Mouse (Mus musculus): ENCODE results near the gene Tex35. TPM values are rescaled to one million over a fixed set of nuclear protein-coding genes. Genes with fewer than 3 reads are reported as not detected.

Gene Tex35
- polyA plus RNA-seq, 1 experiment from 2014 or later = not detected

DNA sequence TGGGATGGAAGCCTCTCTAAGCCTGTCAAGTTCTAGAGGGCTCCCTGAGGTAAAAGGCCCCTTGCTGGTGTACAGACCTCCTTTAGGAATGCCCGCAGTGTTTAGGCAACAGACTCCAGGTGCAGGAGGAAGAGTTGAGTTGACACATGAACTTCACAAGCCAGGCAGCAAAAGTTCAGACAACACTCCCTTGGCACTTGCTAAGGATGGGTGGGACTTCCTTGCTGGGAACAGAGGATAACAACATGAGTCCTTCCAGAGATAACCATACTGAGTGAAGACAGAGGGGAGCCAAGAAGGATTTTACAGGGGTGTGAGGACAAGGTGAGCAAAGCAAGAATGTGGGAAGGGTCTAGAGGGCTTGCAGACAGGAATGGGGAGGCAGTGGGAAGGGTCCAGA lies 15.9 kb downstream of the Tex35 start:
- DNase-seq (ENCODE audit: low spot score) = no peak
- 88% methylated on average over 1 of the region's 1 CpGs for WGBS

DNA sequence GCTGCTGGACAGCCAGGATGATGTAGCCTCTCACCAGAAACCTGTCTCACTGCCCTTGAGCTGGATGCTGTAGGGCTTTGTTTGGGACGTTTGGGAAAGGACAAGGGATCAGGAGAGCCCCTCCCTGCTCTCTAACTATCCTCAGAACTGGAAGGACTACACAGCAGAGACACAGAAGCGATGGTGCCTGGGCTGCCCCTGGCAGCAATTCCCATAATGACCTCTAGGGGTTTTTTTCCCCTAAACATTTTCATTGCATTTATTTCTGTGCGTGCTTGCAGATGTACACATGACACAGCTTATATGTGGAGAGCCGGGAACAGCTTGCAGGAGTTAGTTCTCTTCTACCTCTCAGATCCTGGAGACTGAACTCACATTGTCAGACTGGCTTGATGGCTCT lies 16.3 kb downstream of the Tex35 start:
- no peak overlapping the region for H3K9ac ChIP-seq (replicated peaks; ENCODE audit: low read length)
- DNase-seq (ENCODE audit: low spot score) = no peak
- no peaks in the 10 kb centered on the region for H3K27me3 ChIP-seq (ENCODE audit: control insufficient read depth, insufficient read depth, low read length)
- no peak overlapping the region for H3K4me2 ChIP-seq (ENCODE audit: low read depth, low read length)
- no peak overlapping the region for H3K27ac ChIP-seq (replicated peaks; ENCODE audit: low read depth, low read length)
- WGBS = 57% methylated on average over 4 of the region's 4 CpGs
- no peaks in the 10 kb centered on the region for H3K4me1 ChIP-seq (ENCODE audit: control insufficient read depth, insufficient read depth, low read length)
- ATAC-seq (replicated peaks; ENCODE audit: insufficient number of reproducible peaks, low FRiP score, low TSS enrichment, low read depth) = no peak
- no peaks in the 10 kb centered on the region for H3K9me3 ChIP-seq (replicated peaks; ENCODE audit: control insufficient read depth, low read length)
- H3K36me3 ChIP-seq (replicated peaks; ENCODE audit: control insufficient read depth, insufficient read depth, low read depth, low read length) = no peaks in the 10 kb centered on the region
- H3K4me3 ChIP-seq (ENCODE audit: low read depth, low read length) = no peak overlapping the region

More for the DNA sequence above, 15.9 kb downstream of the Tex35 start:
- H3K4me2 ChIP-seq (ENCODE audit: low read depth, low read length) = no peak overlapping the region
- no peaks in the 10 kb centered on the region for H3K27me3 ChIP-seq (ENCODE audit: control insufficient read depth, insufficient read depth, low read length)
- no peaks in the 10 kb centered on the region for H3K9me3 ChIP-seq (replicated peaks; ENCODE audit: control insufficient read depth, low read length)
- H3K27ac ChIP-seq (replicated peaks; ENCODE audit: low read depth, low read length) = no peak overlapping the region
- ATAC-seq (replicated peaks; ENCODE audit: insufficient number of reproducible peaks, low FRiP score, low TSS enrichment, low read depth) = no peak
- no peaks in the 10 kb centered on the region for H3K36me3 ChIP-seq (replicated peaks; ENCODE audit: control insufficient read depth, insufficient read depth, low read depth, low read length)
- H3K4me1 ChIP-seq (ENCODE audit: control insufficient read depth, insufficient read depth, low read length) = no peaks in the 10 kb centered on the region
- no peak overlapping the region for H3K9ac ChIP-seq (replicated peaks; ENCODE audit: low read length)
- no peak overlapping the region for H3K4me3 ChIP-seq (ENCODE audit: low read depth, low read length)

DNA sequence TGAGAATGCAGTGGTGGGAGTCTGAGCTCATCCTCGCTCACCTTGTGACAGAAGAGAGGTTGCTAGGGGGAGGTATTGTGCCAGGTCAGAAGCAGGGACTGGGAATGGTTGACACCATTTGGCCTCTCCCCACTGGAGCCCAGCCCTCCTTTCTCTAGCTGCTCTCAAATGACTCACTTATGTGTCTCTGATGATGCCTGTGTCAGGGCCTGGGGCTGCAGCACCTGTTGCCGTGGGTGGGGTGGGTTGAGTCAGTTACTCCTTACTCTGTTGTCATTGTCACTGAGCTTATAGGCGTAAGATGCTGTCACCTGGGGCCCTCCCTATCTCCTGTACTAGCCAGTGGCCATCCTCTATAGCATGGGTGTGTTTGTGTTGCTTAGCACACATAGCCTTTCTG lies 17.6 kb downstream of the Tex35 start:
- H3K9ac ChIP-seq (replicated peaks; ENCODE audit: low read length) = no peak overlapping the region
- 71% methylated on average over 3 of the region's 3 CpGs for WGBS

DNA sequence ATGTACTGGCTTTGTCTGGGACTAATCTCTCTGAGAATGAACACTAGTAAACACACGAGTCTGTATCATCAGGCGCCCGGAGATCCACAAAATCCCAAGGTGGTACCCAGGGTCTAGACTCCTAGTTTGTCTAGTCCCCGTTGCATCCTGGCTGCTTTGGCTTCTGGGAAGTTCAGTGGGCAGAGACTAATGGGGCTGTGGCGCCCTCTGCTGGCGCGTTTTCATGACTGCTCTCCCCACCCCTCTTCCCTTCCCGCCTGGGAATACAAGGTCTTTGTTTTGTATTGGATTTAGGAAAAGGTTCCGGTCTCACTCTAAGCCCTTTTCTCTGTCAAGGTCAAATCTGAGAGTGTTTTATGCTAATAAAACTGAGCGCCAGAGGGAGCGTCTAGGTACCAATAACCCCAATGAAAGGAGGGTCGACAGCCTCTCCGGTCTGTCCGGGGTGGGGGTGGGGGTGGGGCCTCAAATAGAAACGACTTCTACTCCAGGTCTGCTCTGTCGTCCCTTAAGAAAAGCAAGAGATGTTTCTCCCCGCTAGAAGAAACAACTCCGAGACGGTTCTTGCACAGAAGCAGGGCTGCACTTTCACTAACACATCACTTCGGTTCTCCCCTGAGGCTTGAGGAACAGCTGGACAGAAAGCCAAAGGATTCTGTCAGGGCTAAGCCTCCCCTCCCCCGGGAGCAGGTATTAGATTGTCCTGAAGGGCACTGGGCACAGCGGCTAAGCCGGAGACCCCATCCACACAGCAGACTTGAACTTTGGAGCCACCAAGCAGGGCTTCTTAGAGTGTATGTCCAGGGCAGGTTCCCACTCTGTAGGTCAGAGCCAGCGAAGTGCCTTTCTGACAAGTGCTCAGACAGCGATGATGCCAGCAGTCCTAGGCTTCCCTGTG lies 22.1 kb downstream of the Tex35 start:
- DNase-seq (ENCODE audit: low spot score) = peak; percentile 87
- 10% methylated on average over 25 of the region's 25 CpGs for WGBS
- peak; percentile 35; the same call in 1 of the 2 replicates for ATAC-seq (replicated peaks; ENCODE audit: insufficient number of reproducible peaks, low FRiP score, low TSS enrichment, low read depth)
- no peaks in the 10 kb centered on the region for H3K9me3 ChIP-seq (replicated peaks; ENCODE audit: control insufficient read depth, low read length)
- H3K9ac ChIP-seq (replicated peaks; ENCODE audit: low read length) = peak overlapping the region; percentile 47
- no peak overlapping the region for H3K27ac ChIP-seq (replicated peaks; ENCODE audit: low read depth, low read length)
- no peaks in the 10 kb centered on the region for H3K4me1 ChIP-seq (ENCODE audit: control insufficient read depth, insufficient read depth, low read length)
- H3K27me3 ChIP-seq (ENCODE audit: control insufficient read depth, insufficient read depth, low read length) = no peaks in the 10 kb centered on the region
- H3K36me3 ChIP-seq (replicated peaks; ENCODE audit: control insufficient read depth, insufficient read depth, low read depth, low read length) = no peaks in the 10 kb centered on the region
- H3K4me3 ChIP-seq (ENCODE audit: low read depth, low read length) = peak overlapping the region; percentile 17; the same call in 1 of the 2 replicates
- H3K4me2 ChIP-seq (ENCODE audit: low read depth, low read length) = peak overlapping the region; percentile 39

More for the DNA sequence above, 17.6 kb downstream of the Tex35 start:
- DNase-seq (ENCODE audit: low spot score) (no peak), ATAC-seq (replicated peaks; ENCODE audit: insufficient number of reproducible peaks, low FRiP score, low TSS enrichment, low read depth) (no peak)
- Histone ChIP-seq H3K4me2 (ENCODE audit: low read depth, low read length) (no peak overlapping the region), H3K9me3 (replicated peaks; ENCODE audit: control insufficient read depth, low read length) (no peaks in the 10 kb centered on the region), H3K4me1 (ENCODE audit: control insufficient read depth, insufficient read depth, low read length) (no peaks in the 10 kb centered on the region), H3K4me3 (ENCODE audit: low read depth, low read length) (no peak overlapping the region), H3K27me3 (ENCODE audit: control insufficient read depth, insufficient read depth, low read length) (no peaks in the 10 kb centered on the region), H3K27ac (replicated peaks; ENCODE audit: low read depth, low read length) (no peak overlapping the region), H3K36me3 (replicated peaks; ENCODE audit: control insufficient read depth, insufficient read depth, low read depth, low read length) (no peaks in the 10 kb centered on the region)

DNA sequence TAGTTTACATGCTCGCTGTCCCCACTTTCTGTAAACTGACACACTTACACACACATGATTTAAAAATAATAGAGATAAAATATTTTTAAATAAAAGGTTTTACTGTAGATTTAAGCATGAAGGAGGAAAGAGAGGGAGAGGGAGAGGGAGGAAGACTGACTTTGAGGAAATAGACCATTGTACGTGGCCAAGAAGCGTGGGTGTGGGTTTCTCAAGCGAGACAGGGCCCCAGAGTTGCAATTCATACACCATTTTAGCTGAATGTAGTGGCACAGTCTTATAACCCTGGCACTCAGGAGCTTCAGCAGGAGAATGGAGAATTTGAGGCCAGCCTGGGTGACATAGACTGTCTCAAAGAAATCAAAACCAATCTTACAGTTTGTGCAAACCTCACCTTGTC lies 25.5 kb downstream of the Tex35 start:
- DNase-seq (ENCODE audit: low spot score) = no peak
- no peak for ATAC-seq (replicated peaks; ENCODE audit: insufficient number of reproducible peaks, low FRiP score, low TSS enrichment, low read depth)
- no peak overlapping the region for H3K9ac ChIP-seq (replicated peaks; ENCODE audit: low read length)
- no peak overlapping the region for H3K4me3 ChIP-seq (ENCODE audit: low read depth, low read length)
- H3K9me3 ChIP-seq (replicated peaks; ENCODE audit: control insufficient read depth, low read length) = no peaks in the 10 kb centered on the region
- no peaks in the 10 kb centered on the region for H3K4me1 ChIP-seq (ENCODE audit: control insufficient read depth, insufficient read depth, low read length)
- WGBS = 86% methylated on average over 4 of the region's 4 CpGs
- H3K36me3 ChIP-seq (replicated peaks; ENCODE audit: control insufficient read depth, insufficient read depth, low read depth, low read length) = no peaks in the 10 kb centered on the region
- no peak overlapping the region for H3K27ac ChIP-seq (replicated peaks; ENCODE audit: low read depth, low read length)
- no peak overlapping the region for H3K4me2 ChIP-seq (ENCODE audit: low read depth, low read length)
- no peaks in the 10 kb centered on the region for H3K27me3 ChIP-seq (ENCODE audit: control insufficient read depth, insufficient read depth, low read length)

DNA sequence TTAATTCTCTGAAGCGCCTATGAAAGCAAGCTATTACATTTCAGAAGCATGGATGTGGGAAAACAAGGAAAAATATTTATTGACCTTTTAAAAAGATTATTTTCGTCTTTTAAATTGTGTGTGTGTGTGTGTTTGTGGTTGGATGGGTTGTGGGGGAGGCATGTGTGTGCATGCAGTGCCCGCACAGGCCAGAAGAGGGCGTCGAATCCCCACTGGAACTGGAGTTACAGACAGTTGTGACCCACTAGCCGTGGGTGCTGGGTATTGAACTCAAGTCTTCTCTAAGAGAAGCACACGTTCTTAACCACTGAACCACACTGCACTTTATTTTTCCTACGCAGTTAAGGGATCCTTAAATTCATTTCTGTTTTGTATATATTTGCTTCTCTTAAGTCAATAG lies 26.5 kb downstream of the Tex35 start:
- no peak overlapping the region for H3K9ac ChIP-seq (replicated peaks; ENCODE audit: low read length)
- ATAC-seq (replicated peaks; ENCODE audit: insufficient number of reproducible peaks, low FRiP score, low TSS enrichment, low read depth) (no peak), DNase-seq (ENCODE audit: low spot score) (no peak)
- 56% methylated on average over 8 of the region's 8 CpGs for WGBS
- no peaks in the 10 kb centered on the region for H3K9me3 ChIP-seq (replicated peaks; ENCODE audit: control insufficient read depth, low read length)
- H3K27me3 ChIP-seq (ENCODE audit: control insufficient read depth, insufficient read depth, low read length) = no peaks in the 10 kb centered on the region
- no peak overlapping the region for H3K27ac ChIP-seq (replicated peaks; ENCODE audit: low read depth, low read length)
- no peaks in the 10 kb centered on the region for H3K36me3 ChIP-seq (replicated peaks; ENCODE audit: control insufficient read depth, insufficient read depth, low read depth, low read length)
- H3K4me3 ChIP-seq (ENCODE audit: low read depth, low read length) = no peak overlapping the region
- no peaks in the 10 kb centered on the region for H3K4me1 ChIP-seq (ENCODE audit: control insufficient read depth, insufficient read depth, low read length)
- no peak overlapping the region for H3K4me2 ChIP-seq (ENCODE audit: low read depth, low read length)

DNA sequence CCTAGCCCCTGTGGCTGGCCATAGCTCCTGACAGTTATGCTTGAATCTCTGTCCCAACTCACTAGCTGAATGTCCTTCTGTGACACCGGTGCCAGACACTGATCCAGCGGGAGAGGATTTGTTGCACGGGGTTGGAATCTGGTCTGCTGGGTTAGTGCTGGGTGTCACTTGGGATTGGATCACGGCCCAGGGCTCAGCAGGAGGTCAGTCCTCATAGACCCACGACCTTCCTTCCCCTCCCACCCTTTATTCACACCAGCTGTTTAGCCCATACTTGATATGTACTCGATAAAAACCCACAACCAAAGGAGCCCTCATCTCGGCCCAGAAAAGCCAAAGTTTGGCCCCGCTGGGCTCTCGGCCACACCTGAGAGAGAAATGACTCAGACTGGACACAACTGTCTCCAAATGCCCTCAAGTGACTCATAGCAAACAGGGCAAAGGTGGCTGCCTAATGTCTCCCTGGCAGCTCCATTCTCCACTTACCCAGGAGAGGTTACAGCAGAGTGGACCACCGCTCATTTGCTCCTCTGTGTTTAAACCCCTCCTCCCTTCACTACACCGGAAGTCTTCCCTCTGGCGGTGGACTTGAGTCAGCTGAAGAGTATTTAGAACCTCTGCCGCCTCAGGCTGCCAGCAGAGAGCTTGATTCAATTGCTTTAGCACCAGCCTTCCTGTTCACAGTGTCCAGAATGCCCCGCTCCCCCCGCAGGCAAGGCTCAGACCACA lies 27.2 kb downstream of the Tex35 start:
- H3K9me3 ChIP-seq (replicated peaks; ENCODE audit: control insufficient read depth, low read length) = no peaks in the 10 kb centered on the region
- H3K4me1 ChIP-seq (ENCODE audit: control insufficient read depth, insufficient read depth, low read length) = no peaks in the 10 kb centered on the region
- ATAC-seq (replicated peaks; ENCODE audit: insufficient number of reproducible peaks, low FRiP score, low TSS enrichment, low read depth) (no peak), DNase-seq (ENCODE audit: low spot score) (peak; percentile 78)
- H3K9ac ChIP-seq (replicated peaks; ENCODE audit: low read length) = no peak overlapping the region
- no peaks in the 10 kb centered on the region for H3K36me3 ChIP-seq (replicated peaks; ENCODE audit: control insufficient read depth, insufficient read depth, low read depth, low read length)
- no peak overlapping the region for H3K4me2 ChIP-seq (ENCODE audit: low read depth, low read length)
- WGBS = 45% methylated on average over 15 of the region's 15 CpGs
- H3K4me3 ChIP-seq (ENCODE audit: low read depth, low read length) = no peak overlapping the region
- H3K27ac ChIP-seq (replicated peaks; ENCODE audit: low read depth, low read length) = no peak overlapping the region
- no peaks in the 10 kb centered on the region for H3K27me3 ChIP-seq (ENCODE audit: control insufficient read depth, insufficient read depth, low read length)

DNA sequence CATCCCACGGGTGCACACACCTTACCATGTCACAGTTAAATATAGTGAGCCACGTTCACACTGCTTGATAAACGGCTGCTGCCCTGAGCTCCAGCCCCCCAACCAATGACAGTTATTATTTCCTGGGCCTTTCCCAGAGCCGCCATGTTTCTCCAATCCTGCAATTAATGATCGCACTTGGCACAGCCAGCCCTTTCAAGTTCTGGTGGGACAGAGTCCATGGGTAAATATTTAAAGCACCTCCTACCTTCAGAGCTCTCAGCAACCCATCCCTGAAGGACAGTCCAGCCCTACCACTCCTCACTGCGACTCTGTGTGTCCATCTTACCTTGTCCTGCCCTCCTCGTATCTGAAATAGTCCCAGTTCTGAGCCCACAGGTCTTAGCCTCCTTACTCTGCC lies 28.4 kb downstream of the Tex35 start:
- Histone ChIP-seq H3K27me3 (ENCODE audit: control insufficient read depth, insufficient read depth, low read length) (no peaks in the 10 kb centered on the region), H3K4me1 (ENCODE audit: control insufficient read depth, insufficient read depth, low read length) (no peaks in the 10 kb centered on the region), H3K9ac (replicated peaks; ENCODE audit: low read length) (no peak overlapping the region), H3K4me3 (ENCODE audit: low read depth, low read length) (no peak overlapping the region), H3K4me2 (ENCODE audit: low read depth, low read length) (no peak overlapping the region), H3K36me3 (replicated peaks; ENCODE audit: control insufficient read depth, insufficient read depth, low read depth, low read length) (no peaks in the 10 kb centered on the region), H3K27ac (replicated peaks; ENCODE audit: low read depth, low read length) (no peak overlapping the region), H3K9me3 (replicated peaks; ENCODE audit: control insufficient read depth, low read length) (no peaks in the 10 kb centered on the region)
- ATAC-seq (replicated peaks; ENCODE audit: insufficient number of reproducible peaks, low FRiP score, low TSS enrichment, low read depth) = no peak
- DNase-seq (ENCODE audit: low spot score) = no peak
- 76% methylated on average over 7 of the region's 7 CpGs for WGBS

All from embryonic facial prominence, embryonic 11.5 days (tissue).